Mouse (Mus musculus) retina, adult 2 months (tissue): ENCODE measurements around the gene Cnn2.
A peak's percentile ranks its signal among the peaks of the same experiment; 100 is the strongest.

Experiments
- DNase-seq: peaks from one replicate; pipeline ENCODE4 v3.0.0-alpha.2; 2012; ENCODE audit warnings: low read depth, low spot score

The Cnn2 gene

DNA sequence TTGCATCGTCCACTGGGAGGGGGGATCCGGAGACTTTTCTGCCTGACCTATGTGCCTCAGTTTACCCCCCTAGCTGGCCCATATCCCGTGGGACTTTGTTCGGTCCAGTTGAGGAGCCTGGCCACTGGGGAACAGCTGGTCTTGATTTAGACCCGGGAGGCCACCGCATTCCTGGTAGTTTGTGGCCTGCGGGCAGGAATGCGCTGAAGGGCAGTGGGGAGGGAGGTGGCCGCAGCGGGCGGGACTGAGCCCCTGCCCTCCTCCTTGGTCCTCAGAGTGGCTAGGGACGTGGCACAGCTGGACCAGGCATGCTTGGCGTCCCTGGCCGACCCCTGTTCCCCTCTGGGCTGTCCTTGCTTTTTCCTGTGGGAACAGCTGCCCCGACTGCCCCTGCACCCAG, 1.5 kb downstream of the Cnn2 start:
- DNase-seq, result no peak

DNA sequence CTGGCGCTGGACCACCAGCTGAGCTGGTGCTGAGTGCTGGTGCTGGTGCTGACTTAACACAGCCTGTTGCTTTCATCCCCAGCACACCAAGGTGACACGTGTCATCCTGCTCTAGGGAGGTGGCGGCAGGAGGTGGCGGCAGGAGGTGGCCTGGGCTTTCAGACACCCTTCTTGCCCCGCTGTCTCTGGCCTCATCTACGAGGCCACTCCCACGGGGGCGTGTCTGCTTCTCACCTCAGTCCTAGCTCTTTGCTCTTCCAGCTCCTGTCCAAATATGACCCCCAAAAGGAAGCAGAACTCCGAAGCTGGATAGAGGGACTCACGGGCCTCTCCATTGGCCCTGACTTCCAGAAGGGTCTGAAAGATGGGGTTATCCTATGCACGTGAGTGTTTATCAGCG, 2.7 kb downstream of the Cnn2 start:
- no peak for DNase-seq

DNA sequence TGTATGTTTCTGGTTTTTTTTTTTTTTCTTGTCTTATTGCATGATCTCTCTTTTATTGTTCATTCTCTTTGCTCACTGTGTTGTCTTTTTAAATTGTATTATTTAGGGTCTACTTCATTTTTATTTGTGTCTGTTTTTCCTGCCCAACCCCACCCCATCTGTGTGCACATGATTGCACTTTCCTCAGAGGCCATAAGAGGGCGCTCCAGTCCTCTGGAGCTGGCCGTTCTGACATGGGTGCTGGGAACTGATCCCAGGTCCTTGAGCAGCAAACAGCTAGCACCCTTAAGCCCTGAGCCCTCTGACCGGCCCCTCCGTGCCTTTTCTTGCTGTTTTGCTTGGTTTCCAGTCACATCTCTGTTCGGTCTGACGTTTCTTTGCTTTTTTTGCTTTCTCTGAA, 3.2 kb downstream of the Cnn2 start:
- DNase-seq, result no peak

DNA sequence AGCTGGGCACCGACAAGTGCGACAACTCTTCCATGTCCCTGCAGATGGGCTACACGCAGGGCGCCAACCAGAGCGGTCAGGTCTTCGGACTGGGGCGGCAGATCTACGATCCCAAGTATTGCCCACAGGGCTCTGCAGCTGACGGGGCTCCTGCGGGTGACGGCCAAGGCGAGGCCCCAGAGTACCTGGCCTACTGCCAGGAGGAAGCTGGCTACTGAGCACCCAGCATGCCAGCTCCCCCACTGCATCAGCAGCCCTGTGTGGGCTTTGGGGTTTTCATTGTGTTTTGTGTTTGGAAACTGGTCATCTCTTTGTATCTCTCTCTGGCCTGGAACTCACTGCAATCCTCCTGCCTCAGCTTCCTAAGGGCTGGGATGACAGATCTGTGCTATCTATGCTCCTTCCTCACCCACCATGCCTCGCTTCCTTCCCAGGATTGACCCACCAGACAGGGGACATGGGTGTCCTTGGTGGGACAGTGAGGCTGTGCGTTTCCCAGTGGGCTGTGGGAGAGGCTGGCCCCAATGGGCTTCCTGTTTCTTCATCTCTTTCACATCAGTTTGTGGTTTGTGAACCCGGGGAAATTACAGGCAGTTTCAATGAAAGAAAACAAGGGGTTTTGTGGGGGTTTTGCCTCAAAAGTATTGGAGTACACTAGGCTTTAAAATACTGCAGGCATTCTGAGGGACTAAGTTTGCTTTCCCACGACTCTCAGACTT, 6.2 kb downstream of the Cnn2 start:
- DNase-seq, result no peak

DNA sequence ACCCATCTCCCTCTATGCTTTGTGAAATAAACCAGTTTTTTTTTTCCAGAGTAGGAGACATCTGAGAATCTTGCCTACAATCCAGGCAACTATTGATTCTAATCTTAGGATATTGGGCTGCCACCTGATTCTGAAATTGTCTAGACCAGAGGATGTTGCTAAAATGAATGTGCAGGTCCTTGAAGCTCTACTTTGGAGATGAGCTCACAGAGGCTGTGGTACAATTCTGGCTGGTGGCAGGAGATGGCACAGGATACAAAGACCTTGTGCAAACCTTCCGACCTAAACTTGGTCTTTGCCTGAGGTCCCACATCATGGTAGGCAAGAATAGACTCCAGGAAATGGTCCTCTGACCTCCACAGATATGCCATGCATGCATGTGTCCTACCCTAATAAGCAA, 7.3 kb downstream of the Cnn2 start:
- no peak for DNase-seq

DNA sequence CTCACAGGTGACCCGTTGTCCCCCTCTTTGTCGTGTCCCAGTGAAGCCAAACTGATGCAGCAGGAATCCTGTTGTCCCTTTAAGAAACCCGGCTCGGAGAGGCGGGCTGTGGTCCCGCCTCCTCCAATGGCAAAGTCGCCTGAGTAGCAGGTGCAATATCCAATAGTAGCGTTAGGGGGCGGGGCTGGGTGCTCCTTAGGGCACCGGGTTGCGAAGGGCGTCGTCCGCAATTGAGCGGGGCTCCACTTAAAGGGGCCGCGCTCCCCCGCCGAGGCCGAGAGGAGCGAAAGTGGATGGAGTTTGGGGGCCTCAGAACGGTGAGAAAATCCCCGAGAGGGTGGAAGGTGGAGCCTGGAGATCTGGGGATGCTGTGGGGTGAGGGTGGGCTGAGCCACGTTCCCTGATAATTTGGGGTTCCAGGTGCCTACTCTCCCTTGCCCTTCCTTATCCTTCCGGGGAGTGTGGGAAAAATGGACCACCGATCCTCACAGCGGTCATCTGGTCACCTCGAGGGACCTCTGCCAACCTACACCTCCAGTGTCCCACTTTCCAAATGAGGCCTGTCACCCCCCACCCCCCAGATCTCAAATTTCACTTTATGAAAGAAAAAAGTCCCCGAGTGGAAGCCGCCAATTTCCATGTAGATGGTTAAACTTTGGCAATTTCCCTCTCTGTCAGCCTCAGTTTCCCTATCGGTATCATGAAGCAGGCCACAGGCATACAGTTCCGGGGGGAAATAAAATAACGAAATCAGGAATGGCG, 8.1 kb downstream of the Cnn2 start, which contains the start of gene Abca7:
Gene Abca7 (plus strand): TSS at position 223 of the 762 bp plus-strand sequence.
- peak; percentile 94 for DNase-seq

DNA sequence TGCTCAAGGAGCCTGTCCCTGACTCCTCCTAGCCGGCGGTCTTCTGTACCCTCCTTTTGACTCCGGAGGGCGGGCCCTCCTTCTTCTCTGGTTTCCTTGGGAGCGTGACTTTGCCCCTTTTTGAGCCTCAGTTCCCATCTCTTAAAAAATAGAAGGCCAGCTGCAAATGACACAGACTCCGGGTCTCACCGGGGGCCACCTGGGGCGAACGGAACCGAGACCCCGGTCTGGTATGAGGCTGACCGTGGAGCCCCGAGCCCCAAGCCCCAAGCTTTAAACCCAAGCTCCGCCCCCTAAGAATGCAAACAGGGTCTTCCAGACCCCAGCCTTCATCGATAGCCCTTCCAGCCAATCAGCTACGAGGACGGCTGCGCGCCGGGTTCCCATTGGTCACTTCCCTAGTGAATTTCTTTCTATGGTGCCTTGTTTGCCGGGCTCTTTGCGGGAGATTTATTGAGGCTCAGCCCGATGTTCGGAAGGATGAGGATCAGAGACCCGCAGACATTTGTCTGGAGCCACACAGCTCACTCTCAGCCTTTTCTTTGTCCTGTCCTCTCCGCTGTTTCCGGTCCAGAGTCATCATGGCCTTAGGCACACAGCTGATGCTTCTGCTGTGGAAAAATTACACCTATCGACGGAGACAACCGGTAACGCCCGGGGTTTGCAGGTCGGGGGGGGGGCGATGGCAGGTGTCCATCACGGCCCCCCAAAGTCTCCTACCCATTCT, 8.8 kb downstream of the Cnn2 start:
- no peak for DNase-seq

DNA sequence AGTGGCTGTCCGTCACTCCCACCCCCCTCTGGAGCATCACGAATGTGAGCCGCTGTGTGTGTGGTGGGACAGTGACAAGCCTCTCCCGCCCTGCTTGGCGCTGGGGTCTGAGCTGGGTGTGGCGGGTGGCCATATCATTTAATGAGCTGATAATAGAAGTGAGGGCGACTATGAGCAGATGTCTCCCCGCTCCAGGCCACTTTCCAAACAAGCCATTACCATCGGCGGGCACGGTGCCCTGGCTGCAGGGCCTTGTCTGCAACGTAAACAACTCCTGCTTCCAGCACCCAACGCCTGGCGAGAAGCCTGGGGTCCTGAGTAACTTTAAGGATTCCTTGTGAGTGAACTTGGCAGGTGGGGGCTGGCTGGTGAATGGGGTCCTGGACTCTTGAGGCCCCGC, 9.4 kb downstream of the Cnn2 start:
- no peak for DNase-seq

DNA sequence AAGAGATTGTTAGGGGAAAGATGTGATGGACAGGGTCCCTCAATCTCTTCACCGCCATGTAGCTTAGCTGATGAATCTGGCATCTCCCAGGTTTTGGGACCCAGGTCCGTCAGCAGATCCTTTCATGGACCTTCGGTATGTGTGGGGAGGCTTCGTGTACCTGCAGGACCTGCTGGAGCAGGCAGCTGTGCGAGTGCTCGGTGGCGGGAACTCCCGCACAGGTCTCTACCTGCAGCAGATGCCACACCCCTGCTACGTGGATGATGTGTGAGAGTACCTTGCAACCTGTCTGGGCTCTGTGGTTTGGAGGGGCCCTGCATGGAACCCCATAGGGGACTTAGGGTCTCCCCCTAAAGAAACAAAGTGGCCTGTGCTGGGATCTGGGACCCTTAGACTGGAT, 13.6 kb downstream of the Cnn2 start:
- DNase-seq, result no peak

DNA sequence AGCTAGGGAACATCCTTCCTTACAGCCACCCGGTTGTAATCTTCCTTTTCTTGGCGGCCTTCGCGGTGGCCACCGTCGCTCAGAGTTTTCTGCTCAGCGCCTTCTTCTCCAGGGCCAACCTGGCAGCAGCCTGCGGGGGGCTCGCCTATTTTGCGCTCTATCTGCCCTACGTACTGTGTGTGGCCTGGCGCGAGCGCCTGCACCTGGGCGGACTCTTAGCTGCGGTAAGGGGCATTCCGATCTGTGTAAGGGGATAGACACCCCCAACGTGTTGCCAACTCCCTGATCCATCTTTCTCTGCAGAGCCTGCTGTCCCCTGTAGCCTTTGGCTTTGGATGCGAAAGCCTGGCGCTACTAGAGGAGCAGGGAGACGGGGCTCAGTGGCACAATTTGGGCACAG, 14.4 kb downstream of the Cnn2 start:
- no peak for DNase-seq

DNA sequence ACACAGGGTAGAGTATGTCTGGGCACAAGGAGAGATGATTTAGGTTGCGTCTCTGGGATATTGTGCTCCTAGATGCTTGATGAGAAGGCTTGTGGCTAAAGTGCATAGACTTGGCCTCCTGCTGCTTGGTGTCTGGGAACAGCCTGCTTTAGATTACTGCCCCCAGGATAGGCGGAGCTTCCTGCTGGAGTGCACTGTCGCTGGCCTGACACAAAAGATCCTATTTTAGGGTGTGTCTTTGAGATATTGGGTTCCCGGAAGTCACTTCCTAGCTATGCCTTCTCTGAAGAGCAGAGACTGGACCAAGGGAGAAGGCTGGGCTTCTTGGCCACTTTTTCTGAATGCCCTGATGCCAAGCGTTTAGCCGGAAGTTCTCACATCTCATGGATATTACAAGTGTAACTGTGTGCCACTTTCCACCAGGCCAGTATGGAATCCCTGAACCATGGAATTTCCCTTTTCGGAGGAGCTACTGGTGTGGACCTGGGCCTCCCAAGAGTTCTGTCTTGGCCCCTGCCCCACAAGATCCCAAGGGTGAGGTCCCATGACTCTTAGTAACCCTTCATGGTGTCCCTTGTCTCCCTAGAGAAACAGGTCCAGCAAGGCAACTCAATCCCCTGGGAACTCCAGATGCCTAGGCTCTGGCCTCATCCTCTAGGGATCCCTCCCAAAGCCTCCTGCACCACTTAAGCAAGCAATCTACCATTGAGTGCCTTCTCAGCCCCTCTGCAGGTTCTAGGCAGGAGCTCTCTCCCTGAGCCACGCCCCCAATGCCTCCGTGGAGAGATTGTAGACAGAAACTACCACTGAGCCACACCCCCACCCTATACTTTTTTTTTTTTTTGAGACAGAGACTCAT, 15.2 kb downstream of the Cnn2 start:
- no peak for DNase-seq

DNA sequence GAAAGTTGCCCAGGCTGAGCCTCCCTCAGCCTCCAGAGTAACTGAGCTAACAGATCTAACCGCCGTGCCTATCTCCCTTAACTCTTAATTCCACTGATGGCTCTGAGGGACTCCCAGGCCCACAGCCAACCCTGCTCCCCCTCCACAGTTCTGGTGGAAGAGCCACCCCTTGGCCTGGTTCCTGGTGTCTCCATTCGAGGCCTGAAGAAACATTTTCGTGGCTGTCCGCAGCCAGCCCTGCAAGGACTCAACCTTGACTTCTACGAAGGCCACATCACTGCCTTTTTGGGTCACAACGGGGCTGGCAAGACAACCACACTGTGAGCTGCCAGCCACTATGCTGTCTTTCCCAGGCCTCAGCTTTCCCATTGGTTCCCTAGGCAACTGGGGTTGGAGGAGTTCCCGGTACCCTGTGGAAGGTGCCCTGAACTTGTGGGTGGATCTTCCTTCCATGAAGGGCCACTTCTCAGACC, 15.9 kb downstream of the Cnn2 start:
- no peak for DNase-seq

DNA sequence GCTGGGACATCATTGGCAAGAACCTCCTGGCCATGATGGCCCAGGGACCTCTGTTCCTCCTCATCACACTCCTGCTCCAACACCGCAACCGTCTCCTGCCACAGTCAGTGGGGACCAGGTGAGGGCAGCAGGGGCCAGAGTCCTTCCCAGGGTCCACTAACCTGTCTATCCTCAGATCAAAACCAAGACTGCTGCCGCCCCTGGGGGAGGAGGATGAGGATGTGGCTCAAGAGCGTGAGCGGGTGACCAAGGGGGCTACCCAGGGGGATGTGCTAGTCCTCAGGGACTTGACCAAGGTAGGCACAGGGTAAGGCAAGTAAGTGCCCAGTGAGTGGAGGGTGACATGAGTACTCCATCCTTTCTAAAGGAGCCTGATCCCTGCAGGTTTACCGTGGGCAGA, 23.4 kb downstream of the Cnn2 start:
- no peak for DNase-seq

DNA sequence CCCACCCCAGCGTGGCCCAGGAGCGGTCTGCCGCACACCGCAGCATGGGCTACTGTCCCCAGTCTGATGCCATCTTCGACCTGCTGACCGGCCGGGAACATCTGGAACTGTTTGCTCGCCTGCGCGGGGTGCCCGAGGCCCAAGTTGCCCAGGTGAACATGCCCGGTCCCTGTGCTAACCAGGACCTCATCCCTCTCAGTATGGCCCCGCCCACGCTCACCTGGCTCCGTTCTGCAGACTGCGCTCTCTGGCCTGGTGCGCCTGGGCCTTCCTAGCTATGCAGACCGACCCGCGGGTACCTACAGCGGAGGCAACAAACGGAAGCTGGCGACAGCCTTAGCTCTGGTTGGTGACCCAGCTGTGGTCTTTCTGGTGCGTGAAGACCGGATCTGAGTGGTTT, 25.2 kb downstream of the Cnn2 start:
- no peak for DNase-seq

DNA sequence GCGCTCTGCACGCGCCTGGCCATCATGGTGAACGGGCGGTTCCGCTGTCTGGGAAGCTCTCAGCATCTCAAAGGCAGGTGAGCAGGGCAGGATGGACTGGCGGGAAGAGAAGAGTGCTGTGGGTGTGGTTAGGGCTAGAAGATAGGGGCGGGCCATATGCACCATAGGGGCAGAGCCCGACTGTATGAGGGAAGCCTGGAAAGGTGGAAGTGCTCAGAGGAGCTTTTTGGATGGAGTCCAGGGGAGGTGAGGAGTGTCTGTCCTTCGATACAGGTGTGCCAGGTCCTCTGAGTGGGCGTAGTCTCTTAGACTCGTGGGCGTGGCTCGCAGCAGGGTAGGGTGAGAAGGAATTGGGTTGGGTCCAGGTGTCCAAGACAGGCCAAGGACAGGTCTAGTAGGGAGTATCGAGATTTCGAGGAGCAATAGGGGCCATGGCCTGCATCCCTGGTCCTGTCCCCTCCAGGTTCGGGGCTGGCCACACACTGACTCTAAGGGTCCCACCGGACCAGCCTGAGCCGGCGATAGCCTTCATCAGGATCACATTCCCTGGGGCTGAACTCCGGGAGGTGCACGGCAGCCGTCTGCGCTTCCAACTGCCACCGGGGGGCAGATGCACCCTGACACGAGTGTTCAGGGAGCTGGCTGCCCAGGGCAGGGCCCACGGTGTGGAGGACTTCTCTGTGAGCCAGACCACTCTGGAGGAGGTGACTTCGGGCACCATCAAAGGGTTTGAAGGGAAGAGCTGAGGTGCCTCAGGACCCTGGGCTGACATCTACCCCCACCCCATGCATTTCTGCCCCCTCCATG, 26.3 kb downstream of the Cnn2 start:
- no peak for DNase-seq

DNA sequence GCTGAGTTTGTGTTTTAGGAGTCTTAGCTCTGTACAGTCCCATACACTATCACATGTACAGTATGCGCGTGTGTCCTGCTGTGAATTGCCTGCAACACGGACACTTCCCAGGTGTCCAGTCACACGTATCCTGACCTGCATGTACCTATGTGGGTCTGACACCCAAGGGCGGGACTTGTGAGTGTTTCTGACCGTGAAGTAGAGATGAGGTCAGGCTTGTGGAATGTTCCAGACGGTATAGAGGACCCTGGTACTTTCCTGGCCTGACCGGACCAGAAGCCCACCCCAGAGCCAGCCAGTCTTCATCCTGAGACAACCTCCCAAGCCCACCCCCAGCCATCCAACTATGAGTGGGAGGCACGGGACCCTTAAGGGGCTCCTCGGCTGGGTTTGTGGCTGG, 27.2 kb downstream of the Cnn2 start:
- DNase-seq, result no peak

DNA sequence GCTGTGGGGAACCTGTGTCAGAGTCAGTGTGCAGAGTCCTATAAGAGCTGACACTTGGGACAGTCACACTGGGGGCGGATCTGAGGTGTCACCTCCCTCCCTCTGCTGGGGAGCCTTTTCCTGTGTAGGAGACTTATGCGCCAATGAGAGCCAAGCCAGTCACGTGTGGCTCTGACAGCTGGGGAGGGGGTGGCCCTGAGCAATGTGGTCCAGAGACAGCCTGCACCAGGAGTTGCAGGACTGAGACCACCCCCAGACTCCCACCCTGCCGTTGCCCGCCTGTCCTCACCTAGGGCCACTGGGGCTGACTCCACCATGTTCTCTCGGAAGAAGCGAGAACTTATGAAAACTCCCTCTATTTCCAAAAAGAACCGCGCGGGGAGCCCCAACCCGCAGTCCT, 28.1 kb downstream of the Cnn2 start, which contains the start of gene Arhgap45:
Gene Arhgap45 (plus strand): TSS at position 143 of the 400 bp plus-strand sequence.
- DNase-seq, result no peak

DNA sequence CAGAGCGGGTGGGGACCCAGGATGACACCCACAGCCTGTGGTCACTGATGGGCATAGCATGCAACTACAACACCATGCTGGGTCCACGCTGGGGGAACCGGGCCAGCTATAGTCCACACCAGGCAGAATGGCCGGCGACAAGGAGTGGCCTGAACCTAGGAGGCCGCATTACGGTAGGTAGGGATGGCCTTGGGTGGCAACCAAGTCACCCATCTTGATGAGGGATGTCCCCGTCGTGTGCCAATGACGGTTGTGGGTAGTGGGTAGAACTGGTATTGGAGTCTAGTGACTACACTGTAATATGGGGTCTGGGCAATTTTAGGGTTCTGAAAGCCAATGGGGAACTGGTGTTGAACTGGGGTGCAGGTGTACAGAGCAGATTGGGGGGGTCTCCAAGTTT, 28.5 kb downstream of the Cnn2 start:
- no peak for DNase-seq

DNA sequence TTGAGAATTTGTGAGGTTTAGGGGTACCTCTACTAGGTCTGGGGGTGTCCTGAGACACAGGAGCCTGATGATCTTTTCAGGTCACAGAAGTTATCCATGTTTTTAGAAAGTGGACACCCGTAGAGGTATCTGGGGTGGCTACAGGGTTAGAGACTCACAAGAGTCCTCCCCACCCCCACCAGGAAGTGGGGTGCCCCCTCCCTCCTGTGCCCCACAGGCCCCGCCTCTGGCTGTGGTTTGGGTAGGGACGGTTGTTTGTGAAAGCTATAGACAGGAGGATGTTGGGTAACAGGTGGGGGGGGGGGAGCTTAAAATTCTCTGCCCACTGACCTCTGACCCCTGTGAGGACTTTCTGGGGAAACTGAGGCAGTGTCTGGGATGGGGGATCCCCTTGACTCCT, 29.0 kb downstream of the Cnn2 start:
- no peak for DNase-seq

DNA sequence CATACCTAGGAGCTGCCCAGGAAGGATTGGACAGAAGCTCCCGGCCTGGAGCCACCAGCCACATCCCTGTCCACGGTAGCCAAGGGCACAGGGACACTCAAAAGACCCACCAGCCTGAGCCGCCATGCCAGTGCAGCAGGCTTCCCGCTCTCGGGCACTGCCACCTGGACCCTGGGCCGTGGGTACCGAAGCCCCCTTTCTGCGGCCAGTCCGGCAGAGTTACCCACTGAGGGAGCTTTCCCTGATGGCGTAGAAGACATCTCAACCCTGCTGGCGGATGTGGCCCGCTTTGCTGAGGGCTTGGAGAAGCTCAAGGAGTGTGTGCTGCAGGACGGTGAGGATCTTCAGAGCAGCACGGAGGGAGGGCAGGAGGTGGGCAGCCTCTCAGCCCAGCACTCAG, 29.4 kb downstream of the Cnn2 start:
- no peak for DNase-seq
